Mouse (Mus musculus) midbrain, embryonic 14.5 days (tissue): ENCODE results near the gene Zbtb24. TPM values are rescaled to one million over a fixed set of nuclear protein-coding genes. Genes with fewer than 3 reads are reported as not detected.
A peak's percentile ranks its signal among the peaks of the same experiment; 100 is the strongest.

ENCODE experiments used
- ATAC-seq: fragments of 200-750 bp; cut with Nextera tagmentation; 2 replicates; pipeline ENCODE4 v1.8.0; 2017; ENCODE audit warnings: moderate number of reproducible peaks, moderate library complexity; ENCODE audit not compliant: low FRiP score, low TSS enrichment
- DNase-seq: peaks from one replicate; pipeline ENCODE4 v3.0.0-alpha.2; 2015
- H3K27ac ChIP-seq: fragments of 300-500 bp; sonication (generic); replicated peaks from 2 replicates; pipeline ENCODE4 v1.5.1; 2014; ENCODE audit warnings: mild to moderate bottlenecking, low read depth, low read length, moderate library complexity
- H3K27me3 ChIP-seq: fragments of 300-500 bp; sonication (generic); 2 replicates; pipeline ENCODE4 v1.6.1; 2014; ENCODE audit warnings: low read length, control low read depth, mixed read lengths; ENCODE audit not compliant: control insufficient read depth, insufficient read depth
- H3K36me3 ChIP-seq: fragments of 300-500 bp; sonication (generic); 2 replicates; pipeline ENCODE4 v1.6.1; 2014; ENCODE audit warnings: low read length, control low read depth; ENCODE audit not compliant: control insufficient read depth, insufficient read depth
- H3K4me1 ChIP-seq: fragments of 300-500 bp; sonication (generic); 2 replicates; pipeline ENCODE4 v1.6.1; 2014; ENCODE audit warnings: mild to moderate bottlenecking, antibody characterized with exemption, low read length, control low read depth; ENCODE audit not compliant: control insufficient read depth, insufficient read depth
- H3K4me2 ChIP-seq: fragments of 300-500 bp; sonication (generic); 2 replicates; pipeline ENCODE4 v1.6.1; 2014; ENCODE audit warnings: mild to moderate bottlenecking, low read length, moderate library complexity
- H3K4me3 ChIP-seq: fragments of 300-500 bp; sonication (generic); replicated peaks from 2 replicates; pipeline ENCODE4 v1.5.1; 2014; ENCODE audit warnings: low read depth, low read length
- H3K9ac ChIP-seq: fragments of 300-500 bp; sonication (generic); replicated peaks from 2 replicates; pipeline ENCODE4 v1.6.1; 2014; ENCODE audit warnings: mild to moderate bottlenecking, low read length, moderate library complexity
- H3K9me3 ChIP-seq: fragments of 300-500 bp; sonication (generic); 2 replicates; pipeline ENCODE4 v1.6.1; 2016; ENCODE audit warnings: low read length, control low read depth, mixed read lengths; ENCODE audit not compliant: control insufficient read depth
- WGBS: fragments of 180-500 bp; shearing (Covaris S2); extraction: QIAGEN DNeasy Blood & Tissue Kit; methylation state at CpG from one replicate; pipeline ENCODE4 v1.1.7; 2014; 5-methylcytosine and 5-hydroxymethylcytosine counted together
- polyA plus RNA-seq: library from polyadenylated mRNA; unstranded; fragments of >200 nt; fragmentation: Nextera tagmentation; extraction: Ambion mirVana; gene quantifications from 2 replicates; pipeline ENCODE4 v1.2.1, GENCODE M21; 2014

The Zbtb24 gene
- polyA plus RNA-seq, 1 experiment from 2014 or later: 20.5 TPM

DNA sequence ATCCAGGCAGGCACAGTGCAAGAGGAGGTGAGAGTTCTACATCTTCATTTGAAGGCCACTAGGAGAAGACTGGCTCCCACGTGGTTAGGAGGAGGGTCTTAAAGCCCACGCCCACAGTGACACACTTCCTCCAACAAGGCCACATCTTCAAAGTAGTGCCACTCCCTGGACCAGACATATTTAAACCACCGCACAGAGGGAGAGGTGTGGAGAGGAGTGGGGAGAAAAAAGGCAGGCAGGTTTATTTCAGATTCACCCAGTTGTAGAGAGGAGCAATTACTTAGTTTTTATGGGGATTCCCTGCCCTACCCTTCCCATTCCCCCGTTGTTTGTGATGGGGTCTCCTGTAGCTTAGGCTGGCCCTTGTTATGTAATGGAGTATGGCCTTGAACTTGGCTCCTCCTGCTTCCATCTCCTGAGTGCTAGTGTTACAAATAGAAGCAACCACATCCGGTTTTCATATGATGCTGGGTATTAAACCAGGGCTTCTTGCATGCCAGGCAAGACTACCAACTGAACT is 22.8 kb downstream of the Zbtb24 start:
- no peaks in the 10 kb centered on the region for H3K27me3 ChIP-seq
- H3K4me3 ChIP-seq: no peak overlapping the region
- H3K36me3 ChIP-seq: 0 out of 2 replicates have a peak, but pooled peaks cover 4% of the 10 kb centered on the region
- H3K27ac ChIP-seq: no peak overlapping the region
- DNase-seq (no peak), ATAC-seq (no peak)
- H3K9ac ChIP-seq: no peak overlapping the region
- peaks cover 20% of the 10 kb centered on the region for H3K4me1 ChIP-seq
- H3K9me3 ChIP-seq: no peaks in the 10 kb centered on the region
- 77% methylated on average over 5 of the region's 5 CpGs for WGBS
- H3K4me2 ChIP-seq: no peak overlapping the region

DNA sequence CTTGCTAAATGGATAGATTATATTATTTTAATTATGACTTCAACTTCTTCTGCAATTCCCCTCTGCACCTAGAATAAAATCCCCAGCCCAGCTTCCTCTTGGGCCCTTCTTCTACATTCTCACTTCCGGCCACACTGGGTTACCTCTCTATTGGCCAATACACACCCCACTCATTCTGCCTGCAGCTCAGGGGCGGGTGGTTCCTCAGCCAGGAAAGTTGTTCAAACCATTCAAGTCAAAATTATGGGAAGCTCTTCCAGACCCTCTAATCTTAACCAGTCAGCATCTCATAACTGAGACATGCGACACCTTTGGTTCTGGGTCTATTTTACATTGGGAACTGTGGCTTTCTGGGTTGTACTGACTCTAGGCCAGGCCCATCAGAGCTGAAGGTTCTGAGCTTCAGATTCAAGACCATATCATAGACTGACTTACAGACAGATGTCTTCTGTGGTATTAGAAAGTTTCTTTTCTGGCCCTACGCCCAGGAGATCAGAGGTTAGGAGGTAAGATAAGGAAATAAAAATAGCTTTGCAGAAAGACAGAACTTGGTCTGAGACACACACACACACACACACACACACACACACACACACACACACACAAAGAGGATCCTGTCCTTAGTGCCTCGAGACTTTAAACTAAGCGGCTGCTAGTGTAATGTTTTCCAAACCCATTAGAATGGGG is 23.7 kb downstream of the Zbtb24 start:
- H3K9me3 ChIP-seq: no peaks in the 10 kb centered on the region
- ATAC-seq (no peak), DNase-seq (no peak)
- H3K27ac ChIP-seq: no peak overlapping the region
- H3K4me1 ChIP-seq: peaks cover 21% of the 10 kb centered on the region
- H3K4me2 ChIP-seq: no peak overlapping the region
- 89% methylated on average over 6 of the region's 6 CpGs for WGBS
- no peaks in the 10 kb centered on the region for H3K27me3 ChIP-seq
- H3K4me3 ChIP-seq: no peak overlapping the region
- H3K36me3 ChIP-seq: no peaks in the 10 kb centered on the region
- no peak overlapping the region for H3K9ac ChIP-seq

DNA sequence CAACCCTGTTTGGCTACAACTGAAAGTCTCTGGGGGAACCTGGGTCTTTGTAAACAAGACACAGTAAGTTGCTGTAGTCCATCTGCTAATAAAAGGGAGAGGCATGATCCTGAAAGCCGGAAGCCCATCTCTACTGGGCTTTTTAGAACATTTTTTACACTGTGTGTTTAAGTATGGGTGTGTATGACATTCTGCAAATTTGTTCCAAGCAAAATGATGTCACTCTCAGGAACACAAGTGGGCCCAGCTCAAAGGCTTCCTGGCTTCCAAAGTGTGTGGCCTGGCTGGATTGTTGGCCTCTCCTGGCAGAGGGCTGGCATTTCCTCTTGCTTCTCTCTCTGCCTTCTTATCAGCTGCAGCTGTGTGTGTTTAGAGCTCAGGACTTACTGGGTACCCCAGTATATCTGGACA is 24.8 kb downstream of the Zbtb24 start:
- Histone ChIP-seq H3K27ac (no peak overlapping the region), H3K9ac (no peak overlapping the region), H3K4me1 (peaks cover 21% of the 10 kb centered on the region), H3K4me3 (no peak overlapping the region), H3K9me3 (no peaks in the 10 kb centered on the region), H3K4me2 (no peak overlapping the region), H3K36me3 (no peaks in the 10 kb centered on the region), H3K27me3 (no peaks in the 10 kb centered on the region)
- WGBS: 93% methylated on average over 1 of the region's 1 CpGs
- DNase-seq: no peak
- no peak for ATAC-seq

DNA sequence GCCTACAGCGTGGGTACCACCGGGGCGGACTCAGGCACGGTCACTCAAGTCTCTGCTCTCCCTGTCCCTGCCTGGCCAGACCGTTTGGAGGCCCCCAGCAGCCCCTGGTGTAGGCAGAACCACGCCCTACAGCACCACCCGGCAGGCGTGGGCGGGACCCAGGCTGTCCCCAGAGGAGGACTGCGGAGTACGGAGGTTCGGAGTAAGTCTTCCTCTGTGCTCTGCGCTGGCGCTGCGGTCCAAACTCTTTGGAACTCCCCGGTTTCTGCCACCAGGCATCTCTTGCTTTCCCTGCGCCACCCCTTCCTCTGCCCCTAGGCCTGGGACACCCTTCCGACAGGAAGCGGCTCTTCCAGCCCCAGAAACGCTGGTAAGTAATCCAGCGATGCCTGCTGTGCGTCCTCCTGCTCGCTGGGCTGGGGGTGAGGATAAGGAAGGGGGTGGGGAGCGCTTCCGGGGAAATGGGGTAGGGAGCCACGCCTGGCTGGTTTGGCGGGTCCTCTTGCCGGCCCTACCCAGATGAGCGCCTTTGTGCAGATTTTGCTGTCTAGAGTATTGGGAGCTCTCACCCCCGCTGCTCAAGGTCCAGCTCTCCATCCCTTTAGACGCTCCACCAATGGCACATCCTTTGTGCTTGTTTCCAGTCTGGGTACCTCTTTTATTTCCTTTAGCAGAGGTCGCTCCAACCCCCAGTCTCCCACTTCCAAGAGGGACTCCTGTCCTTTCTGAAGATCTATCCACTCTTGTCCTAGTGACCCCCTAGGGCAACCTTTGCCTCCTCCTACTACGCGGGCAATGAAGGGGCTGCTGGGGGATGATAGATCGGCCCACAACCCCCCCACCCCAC is 26.2 kb downstream of the Zbtb24 start, which contains the start of gene Mical1:
Gene Mical1 (plus strand): TSS at position 144 of the 847 bp plus-strand sequence.
- H3K36me3 ChIP-seq: no peaks in the 10 kb centered on the region
- H3K9me3 ChIP-seq: no peaks in the 10 kb centered on the region
- H3K4me1 ChIP-seq: peaks cover 21% of the 10 kb centered on the region
- H3K27ac ChIP-seq: peak within 1 kb of the TSS; percentile 74
- peak within 1 kb of the TSS; percentile 93 for H3K4me2 ChIP-seq
- peak within 1 kb of the TSS; percentile 66 for H3K9ac ChIP-seq
- ATAC-seq (peak; percentile 61), DNase-seq (peak; percentile 72)
- no peaks in the 10 kb centered on the region for H3K27me3 ChIP-seq
- peak within 1 kb of the TSS; percentile 53 for H3K4me3 ChIP-seq
- WGBS: under 1% methylated on average over 35 of the region's 35 CpGs

DNA sequence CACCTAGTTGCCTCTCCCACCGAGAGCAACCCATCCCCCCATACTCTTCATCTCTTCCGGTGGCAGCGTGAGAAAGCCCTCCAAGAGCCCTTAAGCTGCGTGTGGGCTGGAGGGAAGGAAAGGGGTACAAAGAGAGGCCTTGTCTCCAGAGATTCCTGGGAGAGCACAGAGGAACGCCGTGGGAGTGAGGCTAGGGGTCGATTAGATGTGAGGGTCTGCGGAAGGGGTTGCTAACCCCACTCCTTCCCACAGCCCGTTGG is 26.8 kb downstream of the Zbtb24 start:
- Histone ChIP-seq H3K9me3 (no peaks in the 10 kb centered on the region), H3K27me3 (no peaks in the 10 kb centered on the region), H3K27ac (peak overlapping the region; percentile 74), H3K9ac (peak overlapping the region; percentile 66), H3K4me2 (peak overlapping the region; percentile 93), H3K36me3 (peaks cover under 1% of the 10 kb centered on the region; the same call in 1 of the 2 replicates), H3K4me1 (peaks cover 21% of the 10 kb centered on the region), H3K4me3 (peak overlapping the region; percentile 53)
- peak; percentile 75 for DNase-seq
- WGBS: 0% methylated on average over 9 of the region's 9 CpGs
- peak; percentile 34; the same call in 1 of the 2 replicates for ATAC-seq

DNA sequence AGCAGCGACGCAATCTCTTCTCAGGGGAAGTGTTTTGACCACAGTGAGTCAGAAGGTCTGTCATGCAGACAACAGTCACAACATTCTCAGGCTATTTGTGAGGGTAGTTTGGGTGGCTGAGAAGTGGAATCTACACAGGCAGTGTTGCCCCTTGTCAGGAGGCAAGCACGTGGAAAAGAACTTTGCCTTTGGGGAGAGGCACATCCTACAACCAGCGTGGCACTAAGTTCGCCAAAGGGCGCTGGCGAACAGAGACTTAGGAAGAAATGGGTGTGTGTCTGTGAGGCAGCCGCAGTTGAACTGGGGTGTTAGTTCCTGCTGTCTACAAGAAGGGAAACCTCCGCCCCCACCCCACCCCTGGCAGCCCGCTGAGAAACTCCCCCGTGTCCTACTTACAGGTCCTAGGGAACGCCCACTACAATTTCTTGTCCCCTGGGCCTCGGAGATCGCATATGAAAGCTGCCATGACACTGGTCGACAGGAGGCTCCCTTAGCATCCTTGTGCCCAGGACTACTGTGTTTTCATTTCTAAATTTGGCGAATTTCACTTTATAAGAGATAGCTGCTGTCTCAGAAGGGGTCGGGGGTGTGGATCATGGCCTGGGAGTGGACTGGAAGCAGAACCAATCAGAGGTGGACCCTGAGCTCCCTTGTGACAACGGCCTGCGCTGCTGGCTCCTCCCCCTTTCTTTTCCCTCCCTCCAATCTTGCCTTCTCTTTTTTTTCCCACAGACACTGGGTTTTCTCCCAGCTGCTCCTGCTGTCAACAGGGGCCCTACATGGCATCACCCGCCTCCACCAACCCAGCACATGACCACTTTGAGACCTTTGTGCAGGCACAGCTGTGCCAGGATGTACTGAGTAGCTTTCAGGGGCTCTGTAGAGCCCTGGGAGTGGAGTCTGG is 27.3 kb downstream of the Zbtb24 start:
- Histone ChIP-seq H3K4me1 (peaks cover 21% of the 10 kb centered on the region), H3K9ac (peak overlapping the region; percentile 66; the same call in 1 of the 2 replicates), H3K36me3 (peaks cover 6% of the 10 kb centered on the region; the same call in 1 of the 2 replicates), H3K27me3 (no peaks in the 10 kb centered on the region), H3K4me2 (peak overlapping the region; percentile 93), H3K9me3 (no peaks in the 10 kb centered on the region), H3K27ac (peak overlapping the region; percentile 74), H3K4me3 (peak overlapping the region; percentile 53)
- WGBS: 2% methylated on average over 20 of the region's 20 CpGs
- DNase-seq (peak; percentile 67), ATAC-seq (peak; percentile 70)

DNA sequence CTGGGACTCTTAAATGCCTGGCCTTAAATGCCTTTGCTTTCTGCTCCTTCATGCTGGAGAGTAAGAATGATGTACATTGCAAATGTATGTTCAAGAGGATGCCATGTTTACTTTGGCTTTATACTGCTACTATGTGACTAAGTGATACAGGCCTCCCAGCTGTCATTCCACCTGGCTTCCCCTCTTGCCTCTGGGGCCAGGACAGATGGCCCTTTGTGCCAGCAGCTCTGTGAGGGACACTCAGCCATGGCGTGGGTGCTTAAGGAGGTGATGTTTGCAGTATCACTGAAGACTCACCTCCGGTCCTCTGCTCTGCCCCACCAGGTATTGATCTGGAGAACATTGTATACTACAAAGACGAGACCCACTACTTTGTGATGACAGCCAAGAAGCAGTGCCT is 29.8 kb downstream of the Zbtb24 start:
- DNase-seq: no peak
- no peak for ATAC-seq
- Histone ChIP-seq H3K27me3 (no peaks in the 10 kb centered on the region), H3K9me3 (no peaks in the 10 kb centered on the region), H3K9ac (no peak overlapping the region), H3K27ac (no peak overlapping the region), H3K4me1 (peaks cover 21% of the 10 kb centered on the region), H3K4me2 (no peak overlapping the region), H3K4me3 (no peak overlapping the region), H3K36me3 (peaks cover 25% of the 10 kb centered on the region)
- WGBS: 84% methylated on average over 3 of the region's 3 CpGs
